Mouse (Mus musculus) hindbrain, embryonic 11.5 days (tissue): Measurements from ENCODE around the gene Scarb2. TPM values are rescaled to one million over a fixed set of nuclear protein-coding genes. Genes with fewer than 3 reads are reported as not detected.
A peak's percentile ranks its signal among the peaks of the same experiment; 100 is the strongest.

Source experiments
- ATAC-seq: fragments of 200-750 bp; cut with Nextera tagmentation; 2 replicates; pipeline ENCODE4 v1.8.0; 2017; ENCODE audit warnings: mild to moderate bottlenecking, moderate TSS enrichment, moderate library complexity; ENCODE audit not compliant: low FRiP score
- DNase-seq: peaks from one replicate; pipeline ENCODE4 v3.0.0-alpha.2; 2015; ENCODE audit warnings: low spot score
- H3K27ac ChIP-seq: fragments of 300-500 bp; sonication (generic); 2 replicates; pipeline ENCODE4 v1.5.1; 2014; ENCODE audit warnings: mild to moderate bottlenecking, low read depth, low read length
- H3K27me3 ChIP-seq: fragments of 300-500 bp; sonication (generic); 2 replicates; pipeline ENCODE4 v1.6.1; 2014; ENCODE audit warnings: mild to moderate bottlenecking, low read length, moderate library complexity, mixed read lengths; ENCODE audit not compliant: control insufficient read depth, insufficient read depth
- H3K36me3 ChIP-seq: fragments of 300-500 bp; sonication (generic); 2 replicates; pipeline ENCODE4 v1.6.1; 2014; ENCODE audit warnings: mild to moderate bottlenecking, low read length, moderate library complexity, mixed read lengths; ENCODE audit not compliant: control insufficient read depth, insufficient read depth
- H3K4me1 ChIP-seq: fragments of 300-500 bp; sonication (generic); replicated peaks from 2 replicates; pipeline ENCODE4 v1.6.1; 2014; ENCODE audit warnings: low read length, mixed read lengths; ENCODE audit not compliant: control insufficient read depth, insufficient read depth
- H3K4me2 ChIP-seq: fragments of 300-500 bp; sonication (generic); replicated peaks from 2 replicates; pipeline ENCODE4 v1.6.1; 2014; ENCODE audit warnings: mild to moderate bottlenecking, low read depth, low read length
- H3K4me3 ChIP-seq: fragments of 300-500 bp; sonication (generic); 2 replicates; pipeline ENCODE4 v1.5.1; 2014; ENCODE audit warnings: low read depth, low read length
- H3K9ac ChIP-seq: fragments of 300-500 bp; sonication (generic); 2 replicates; pipeline ENCODE4 v1.6.1; 2014; ENCODE audit warnings: low read depth, low read length
- H3K9me3 ChIP-seq: fragments of 300-500 bp; sonication (generic); 2 replicates; pipeline ENCODE4 v1.6.1; 2016; ENCODE audit warnings: low read length; ENCODE audit not compliant: control insufficient read depth
- WGBS: fragments of 180-500 bp; shearing (Covaris S2); extraction: QIAGEN DNeasy Blood & Tissue Kit; methylation state at CpG from one replicate; pipeline ENCODE4 v1.1.7; 2014; 5-methylcytosine and 5-hydroxymethylcytosine counted together
- polyA plus RNA-seq: library from polyadenylated mRNA; unstranded; fragments of >200 nt; fragmentation: Nextera tagmentation; extraction: Ambion mirVana; gene quantifications from 2 replicates; pipeline ENCODE4 v1.2.1, GENCODE M21; 2014

Gene Scarb2
- polyA plus RNA-seq, 1 experiment from 2014 or later = 11.7 TPM

GRCm38 (mm10) chr5:92396476-92396875 lies 110.2 kb downstream of the Scarb2 start:
- no peaks in the 10 kb centered on the region for H3K36me3 ChIP-seq
- no peak for DNase-seq
- H3K9me3 ChIP-seq = no peaks in the 10 kb centered on the region
- no peak overlapping the region for H3K9ac ChIP-seq
- no peak for ATAC-seq
- WGBS = 89% methylated on average over 6 of the region's 6 CpGs
- no peak overlapping the region for H3K4me3 ChIP-seq
- H3K27me3 ChIP-seq = peaks cover 16% of the 10 kb centered on the region
- no peaks in the 10 kb centered on the region for H3K4me1 ChIP-seq
- H3K27ac ChIP-seq = no peak overlapping the region
- H3K4me2 ChIP-seq = no peak overlapping the region

GRCm38 (mm10) chr5:92395764-92396163 lies 110.9 kb downstream of the Scarb2 start:
- Histone ChIP-seq H3K36me3 (no peaks in the 10 kb centered on the region), H3K27ac (no peak overlapping the region), H3K9ac (no peak overlapping the region), H3K9me3 (no peaks in the 10 kb centered on the region), H3K4me2 (no peak overlapping the region), H3K4me1 (no peaks in the 10 kb centered on the region), H3K27me3 (peaks cover 17% of the 10 kb centered on the region), H3K4me3 (no peak overlapping the region)
- DNase-seq (no peak), ATAC-seq (no peak)
- WGBS = 84% methylated on average over 3 of the region's 3 CpGs

GRCm38 (mm10) chr5:92393863-92394262 lies 112.8 kb downstream of the Scarb2 start:
- no peak overlapping the region for H3K27ac ChIP-seq
- no peak overlapping the region for H3K4me2 ChIP-seq
- DNase-seq = no peak
- H3K27me3 ChIP-seq = peaks cover 19% of the 10 kb centered on the region
- no peak overlapping the region for H3K4me3 ChIP-seq
- no peaks in the 10 kb centered on the region for H3K4me1 ChIP-seq
- H3K36me3 ChIP-seq = no peaks in the 10 kb centered on the region
- H3K9me3 ChIP-seq = no peaks in the 10 kb centered on the region
- WGBS = 71% methylated on average over 10 of the region's 10 CpGs
- no peak overlapping the region for H3K9ac ChIP-seq
- no peak for ATAC-seq

GRCm38 (mm10) chr5:92392542-92392941 lies 114.1 kb downstream of the Scarb2 start:
- H3K27me3 ChIP-seq = peaks cover 19% of the 10 kb centered on the region
- H3K9ac ChIP-seq = no peak overlapping the region
- H3K4me1 ChIP-seq = no peaks in the 10 kb centered on the region
- H3K27ac ChIP-seq = no peak overlapping the region
- H3K36me3 ChIP-seq = no peaks in the 10 kb centered on the region
- ATAC-seq (no peak), DNase-seq (no peak)
- no peaks in the 10 kb centered on the region for H3K9me3 ChIP-seq
- WGBS = 44% methylated on average over 18 of the region's 18 CpGs
- no peak overlapping the region for H3K4me3 ChIP-seq
- peak overlapping the region; percentile 25 for H3K4me2 ChIP-seq

Other genes with a start within 250 kb of the Scarb2 start
- gene Naaa, start 228.7 kb downstream of the Scarb2 start, polyA plus RNA-seq = 4.7 and 5.5 TPM in 2 replicates
- 36.3 and 49.1 TPM in 2 replicates for gene Sdad1, start 196.4 kb downstream of the Scarb2 start, polyA plus RNA-seq
- not detected in 2 replicates for gene Cxcl9, start 178.8 kb downstream of the Scarb2 start, polyA plus RNA-seq
- gene Art3, start 175.0 kb downstream of the Scarb2 start, polyA plus RNA-seq = 3.4 and 3.6 TPM in 2 replicates
- 0.57 and 0.71 TPM in 2 replicates for gene Cxcl10, start 157.9 kb downstream of the Scarb2 start, polyA plus RNA-seq
- 67.5 and 69.3 TPM in 2 replicates for gene Nup54, start 71.6 kb downstream of the Scarb2 start, polyA plus RNA-seq
- gene Fam47e, start 48.2 kb upstream of the Scarb2 start, polyA plus RNA-seq = 0.22 TPM in 1 of 2 replicates, not detected in the other
- 8.3 and 8.7 TPM in 2 replicates for gene Stbd1, start 96.2 kb upstream of the Scarb2 start, polyA plus RNA-seq
- gene Ccdc158, start 168.4 kb upstream of the Scarb2 start, polyA plus RNA-seq = 0.89 and 1.1 TPM in 2 replicates
- 4.8 and 6.6 TPM in 2 replicates for gene Shroom3, start 176.6 kb upstream of the Scarb2 start, polyA plus RNA-seq